Mouse (Mus musculus): ENCODE data around the gene Cwh43.
"Not testable (repeated sequence)": the region's sequence is repeated elsewhere in the genome, so short reads cannot be mapped to it uniquely, and the experiment has no call there.

The Cwh43 gene

DNA sequence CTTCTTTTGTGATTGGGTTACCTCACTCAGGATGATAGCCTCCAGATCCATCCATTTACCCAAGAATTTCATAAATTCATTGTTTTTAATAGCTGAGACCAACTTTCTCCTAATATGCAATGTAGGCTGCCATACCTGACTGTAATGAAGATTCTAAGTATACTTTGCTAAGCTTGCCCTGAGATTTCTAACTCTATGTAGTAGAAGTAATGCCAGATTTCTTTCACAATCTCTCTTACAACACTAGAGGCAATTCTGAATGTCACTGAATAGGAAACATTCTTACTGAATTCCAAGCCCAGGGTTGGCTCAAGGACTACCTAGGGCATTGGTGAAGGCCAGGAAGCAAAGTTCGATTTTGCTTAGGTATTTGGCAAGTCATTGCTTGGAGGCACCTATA lies 76.5 kb downstream of the Cwh43 start:
- not testable (repeated sequence) for DNase-seq

- DNase-seq, result no peak
Observed at GRCm38 (mm10) chr5:73484016-73484615, 78.2 kb downstream of the Cwh43 start.

GRCm38 (mm10) chr5:73486451-73486850 lies 80.6 kb downstream of the Cwh43 start:
- no peak for DNase-seq

GRCm38 (mm10) chr5:73489915-73490314 lies 84.0 kb downstream of the Cwh43 start:
- DNase-seq, result peak; percentile 19 to 22

DNA sequence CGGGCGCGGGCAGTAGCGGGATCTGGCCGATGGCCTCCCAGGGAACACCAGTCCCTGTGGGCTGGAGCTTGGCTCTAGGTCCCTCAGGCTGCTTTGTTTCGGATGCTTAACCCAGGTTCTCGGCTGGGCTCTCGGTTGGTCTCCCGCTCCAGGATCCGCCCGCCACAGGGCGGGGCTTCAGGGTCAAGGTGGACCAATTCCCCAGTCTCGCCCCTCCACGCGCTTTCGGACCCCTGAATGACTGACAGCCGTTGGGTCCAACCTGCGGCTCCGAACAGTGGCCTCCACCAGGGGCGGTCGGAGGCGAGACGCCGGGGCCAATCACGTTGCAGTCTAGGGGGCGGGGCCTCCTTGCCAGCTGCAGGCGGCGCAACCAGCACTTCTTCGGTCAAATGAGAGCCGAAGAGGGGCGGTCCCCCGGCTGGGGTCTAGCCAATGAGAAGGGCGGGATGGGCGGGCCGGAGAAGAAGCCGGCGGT lies 84.8 kb downstream of the Cwh43 start:
- peak; percentile 98 to 100 for DNase-seq

- peak in 1 of 2 experiments; percentile 47 for DNase-seq
Observed at GRCm38 (mm10) chr5:73491074-73491836, 85.4 kb downstream of the Cwh43 start.

DNA sequence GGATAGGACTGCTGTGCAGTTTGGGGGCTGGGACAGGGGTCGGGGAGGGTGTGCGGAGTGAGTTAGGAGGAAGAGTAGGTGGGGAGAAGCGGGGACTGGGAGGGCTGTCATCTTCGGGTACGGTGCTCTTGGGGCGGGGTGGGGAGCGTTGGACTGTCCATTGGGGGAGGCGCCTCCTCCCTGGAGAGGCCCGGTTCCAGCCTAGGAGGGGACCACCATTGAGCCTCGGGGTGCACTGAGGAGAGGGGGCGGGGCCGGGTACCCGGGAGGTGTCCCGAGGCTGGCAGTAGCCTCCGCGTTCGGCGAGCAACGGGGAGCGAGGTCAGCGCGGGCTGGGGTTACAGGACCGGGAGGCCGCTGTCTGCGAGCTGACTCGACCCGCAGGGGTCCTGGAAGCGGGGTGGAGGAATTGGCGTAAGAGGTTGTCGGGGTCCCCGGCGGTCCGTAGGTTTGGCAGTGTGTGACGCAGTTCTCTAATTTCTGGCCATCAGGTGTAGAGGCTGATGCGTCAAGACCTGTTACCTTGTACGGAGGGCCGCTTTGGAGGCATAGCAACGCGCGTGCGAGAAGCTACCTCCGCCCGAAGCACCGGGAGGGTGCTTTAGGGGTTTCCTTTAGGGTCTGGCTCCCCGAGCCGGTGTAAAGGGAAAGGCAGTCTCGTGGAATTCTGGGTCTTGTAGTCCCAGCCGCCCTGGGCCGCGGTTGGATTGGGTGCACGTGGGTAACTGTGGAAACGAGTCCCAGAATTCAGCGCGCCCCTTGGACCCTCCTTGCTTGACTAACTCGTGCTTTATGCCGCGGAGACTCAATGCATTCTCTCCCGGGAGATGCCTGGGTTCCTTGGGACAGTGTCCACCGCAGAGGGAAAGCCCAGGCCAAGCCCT lies 86.2 kb downstream of the Cwh43 start:
- peak; percentile 86 to 87 for DNase-seq

DNA sequence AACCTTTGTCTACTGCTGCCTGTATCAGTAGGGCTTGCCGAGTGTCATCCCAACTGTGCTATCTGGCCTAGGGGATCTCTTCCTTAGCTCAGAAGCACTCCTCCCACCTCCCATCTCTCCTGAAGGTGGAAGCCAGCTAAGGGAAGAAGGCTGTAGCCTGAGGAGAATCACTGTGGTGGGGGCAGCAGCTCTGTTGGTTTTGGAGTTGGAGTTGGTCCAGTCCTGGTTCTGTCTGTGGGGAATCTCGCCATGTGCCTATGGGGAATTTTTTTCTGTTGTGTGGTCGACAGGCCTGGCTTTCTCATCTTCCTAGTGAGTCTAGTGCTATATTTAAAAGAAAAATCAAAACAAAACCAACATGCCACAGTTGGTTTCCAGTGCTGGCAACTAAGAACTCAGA lies 91.5 kb downstream of the Cwh43 start:
- DNase-seq, result no peak

DNA sequence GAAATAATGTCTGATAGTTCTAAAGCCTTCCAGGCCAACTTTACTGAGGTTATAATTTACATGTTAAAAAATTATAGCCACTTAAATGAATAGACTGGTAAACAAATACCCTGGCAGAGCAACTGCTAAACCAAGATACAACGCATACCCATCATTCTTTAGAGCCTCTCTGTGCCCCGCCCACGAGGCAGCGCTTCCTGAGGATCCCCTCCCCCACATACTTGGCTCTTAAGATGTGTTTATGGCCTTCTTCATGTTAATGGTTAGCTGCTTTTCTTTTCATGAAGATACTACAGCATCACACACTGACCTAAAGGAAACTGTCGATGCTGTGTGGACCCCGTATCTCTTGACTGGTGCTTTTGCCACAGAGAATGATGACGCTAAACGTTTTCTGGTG lies 92.7 kb downstream of the Cwh43 start:
- DNase-seq, result no peak

- DNase-seq, result no peak
Observed at GRCm38 (mm10) chr5:73500867-73501440, 95.1 kb downstream of the Cwh43 start.

GRCm38 (mm10) chr5:73502422-73502821 lies 96.5 kb downstream of the Cwh43 start:
- DNase-seq, result no peak
